ENCODE assay signal across 9 mouse cellular contexts in genomic region chr19:60837747-60838146, GRCm38 (mm10). TPM values are rescaled to one million over a fixed set of nuclear protein-coding genes. Genes with fewer than 3 reads are reported as not detected.
DNase-seq lines count a peak whose midpoint lies in the region; ATAC-seq and TF ChIP-seq lines count a peak whose summit lies in the region.
"Had no signal": no experiment of that assay in that cellular context is flagged by ENCODE, and none has a peak within 500 bp of the region (broad histone marks: within the 10 kb centered on the region; RNA-seq: fewer than 3 reads in every experiment).

No protein-coding gene starts in this region.

- no peak overlapping the region for H3K4me3 ChIP-seq in cortical plate, adult 2 months (ENCODE audit: insufficient read depth, low read length)
- H3K4me3 ChIP-seq in lung, adult 2 months (replicated peaks; ENCODE audit: extremely low read depth, low read depth, low read length) = no peak overlapping the region
- H3K4me3 ChIP-seq: hindbrain, embryonic 15.5 days had no signal

- TF ChIP-seq CTCF in cortical plate, adult 2 months (IDR thresholded peaks at IDR 0.05; ENCODE audit: extremely low read depth, insufficient read depth, low read length) = peak; percentile 63
- TF ChIP-seq CTCF in lung, adult 2 months (IDR thresholded peaks at IDR 0.05; ENCODE audit: insufficient read depth, low read length) = peak; percentile 88

- no peaks in the 10 kb centered on the region for H3K4me1 ChIP-seq in cortical plate, adult 2 months (ENCODE audit: control insufficient read depth, insufficient read depth, low read length)
- no peaks in the 10 kb centered on the region for H3K4me1 ChIP-seq in lung, adult 2 months (ENCODE audit: control insufficient read depth, insufficient read depth, low read length)
- H3K4me1 ChIP-seq: hindbrain, embryonic 15.5 days had no signal

- 33% methylated on average over 1 of the region's 1 CpGs for WGBS in lung, adult 2 months

- H3K27ac ChIP-seq in cortical plate, adult 2 months (ENCODE audit: insufficient read depth, low read length) = no peak overlapping the region
- H3K27ac ChIP-seq: hindbrain, embryonic 15.5 days had no signal

- no peak for TF ChIP-seq POLR2A in cortical plate, adult 2 months (IDR thresholded peaks at IDR 0.05; ENCODE audit: extremely low read depth, insufficient read depth, low read length)
- TF ChIP-seq POLR2A in lung, adult 2 months (IDR thresholded peaks at IDR 0.05; ENCODE audit: borderline replicate concordance, extremely low read depth, low read depth, low read length) = no peak

- peak; percentile 67 to 77 for DNase-seq in CD8-positive naive resting alpha-beta T cell, adult 2 months (ENCODE audit: low read depth in 2 of 2, low spot score in 2 of 2)
- peak; percentile 90 to 96 for DNase-seq in adrenal gland, adult (ENCODE audit: inconsistent age in 2 of 2, low spot score in 1 of 2)
- peak; percentile 68 for DNase-seq in layer of hippocampus, adult 11-12 months (ENCODE audit: low spot score)
- peak; percentile 68 for DNase-seq in lung, adult 2 months
- peak; percentile 57 for DNase-seq in retina, postnatal 7 days (ENCODE audit: low read depth, low spot score)
- peak; percentile 37 to 50 for DNase-seq in urinary bladder, adult 18-20 months (ENCODE audit: low spot score in 2 of 2)

- ATAC-seq in granulocyte monocyte progenitor cell, adult 5-6 weeks (replicated peaks; ENCODE audit: poor library complexity, severe bottlenecking) = peak; percentile 73

RNA-seq across cellular contexts. Expression of gene Sfxn4, which starts 23.5 kb away (rescaled TPM):
- 20.1 and 22.0 TPM in 2 replicates for polyA plus RNA-seq in cortical plate, adult 2 months (2012; rRNA removed)
- 2.6 and 4.4 TPM in 2 replicates for total RNA-seq in granulocyte monocyte progenitor cell, adult 5-6 weeks (2014; fragmentation: Nextera tagmentation)
- 2.6 and 2.8 TPM in 2 replicates for total RNA-seq in granulocyte monocyte progenitor cell, adult 5-6 weeks (2017)
- polyA plus RNA-seq in lung, adult 2 months (2012; rRNA removed) = 1.2 and 2.6 TPM in 2 replicates

RNA-seq across cellular contexts. Expression of gene Fam45a, which starts 26.4 kb away (rescaled TPM):
- polyA plus RNA-seq in cortical plate, adult 2 months (2012; rRNA removed) = 44.2 and 46.3 TPM in 2 replicates
- 27.0 and 54.3 TPM in 2 replicates for total RNA-seq in granulocyte monocyte progenitor cell, adult 5-6 weeks (2014; fragmentation: Nextera tagmentation)
- 19.8 and 19.9 TPM in 2 replicates for total RNA-seq in granulocyte monocyte progenitor cell, adult 5-6 weeks (2017)
- 9.2 and 12.5 TPM in 2 replicates for polyA plus RNA-seq in lung, adult 2 months (2012; rRNA removed)

RNA-seq across cellular contexts. Expression of gene Prdx3, which starts 36.6 kb away (rescaled TPM):
- polyA plus RNA-seq in cortical plate, adult 2 months (2012; rRNA removed) = 91.6 and 101 TPM in 2 replicates
- total RNA-seq in granulocyte monocyte progenitor cell, adult 5-6 weeks (2014; fragmentation: Nextera tagmentation) = 98.9 and 99.6 TPM in 2 replicates
- total RNA-seq in granulocyte monocyte progenitor cell, adult 5-6 weeks (2017) = 89.8 and 96.0 TPM in 2 replicates
- polyA plus RNA-seq in lung, adult 2 months (2012; rRNA removed) = 57.1 and 83.3 TPM in 2 replicates

RNA-seq across cellular contexts. Expression of gene Eif3a, which starts 47.3 kb away (rescaled TPM):
- polyA plus RNA-seq in cortical plate, adult 2 months (2012; rRNA removed) = 58.0 and 60.6 TPM in 2 replicates
- 269 and 272 TPM in 2 replicates for total RNA-seq in granulocyte monocyte progenitor cell, adult 5-6 weeks (2014; fragmentation: Nextera tagmentation)
- 334 and 405 TPM in 2 replicates for total RNA-seq in granulocyte monocyte progenitor cell, adult 5-6 weeks (2017)
- polyA plus RNA-seq in lung, adult 2 months (2012; rRNA removed) = 20.9 and 34.9 TPM in 2 replicates

RNA-seq across cellular contexts. Expression of gene Grk5, which starts 51.8 kb away (rescaled TPM):
- 5.8 TPM in 2 replicates for polyA plus RNA-seq in cortical plate, adult 2 months (2012; rRNA removed)
- total RNA-seq in granulocyte monocyte progenitor cell, adult 5-6 weeks (2014; fragmentation: Nextera tagmentation) = 0.52 and 4.0 TPM in 2 replicates
- 0.65 and 1.1 TPM in 2 replicates for total RNA-seq in granulocyte monocyte progenitor cell, adult 5-6 weeks (2017)
- 7.4 and 10.8 TPM in 2 replicates for polyA plus RNA-seq in lung, adult 2 months (2012; rRNA removed)
